Mouse (Mus musculus) forebrain, embryonic 14.5 days (tissue): ENCODE measurements at regions not wholly inside any gene's neighbourhood (a gene's known extent, or its start where the extent isn't known, plus 50 kb on each side); places are given as distances from the start of the nearest gene placed in this dataset.
"Not testable (repeated sequence)": the region's sequence is repeated elsewhere in the genome, so short reads cannot be mapped to it uniquely, and the experiment has no call there.

Experiments used
- ATAC-seq: fragments of 200-750 bp; cut with Nextera tagmentation; 2 replicates; pipeline ENCODE4 v1.8.0; 2017; ENCODE audit warnings: mild to moderate bottlenecking, moderate library complexity
- DNase-seq: peaks from one replicate; pipeline ENCODE4 v3.0.0-alpha.2; 2015; ENCODE audit warnings: low spot score
- H3K27ac ChIP-seq: fragments of 300-500 bp; sonication (generic); 2 replicates; pipeline ENCODE4 v1.5.1; 2014; ENCODE audit warnings: low read depth, mild to moderate bottlenecking, control low read depth, low read length, moderate library complexity
- H3K27me3 ChIP-seq: fragments of 300-500 bp; sonication (generic); replicated peaks from 2 replicates; pipeline ENCODE4 v1.6.1; 2014; ENCODE audit warnings: low read length, control low read depth, mixed read lengths; ENCODE audit not compliant: control insufficient read depth, insufficient read depth
- H3K36me3 ChIP-seq: fragments of 300-500 bp; sonication (generic); 2 replicates; pipeline ENCODE4 v1.6.1; 2014; ENCODE audit warnings: low read length, control low read depth; ENCODE audit not compliant: control insufficient read depth, insufficient read depth
- H3K4me1 ChIP-seq: fragments of 300-500 bp; sonication (generic); 2 replicates; pipeline ENCODE4 v1.6.1; 2014; ENCODE audit warnings: antibody characterized with exemption, low read length, control low read depth; ENCODE audit not compliant: control insufficient read depth, insufficient read depth
- H3K4me2 ChIP-seq: fragments of 300-500 bp; sonication (generic); 2 replicates; pipeline ENCODE4 v1.6.1; 2014; ENCODE audit warnings: mild to moderate bottlenecking, control low read depth, low read length
- H3K4me3 ChIP-seq: fragments of 300-500 bp; sonication (generic); 2 replicates; pipeline ENCODE4 v1.5.1; 2014; ENCODE audit warnings: low read depth, low read length, control low read depth
- H3K9ac ChIP-seq: fragments of 300-500 bp; sonication (generic); 2 replicates; pipeline ENCODE4 v1.6.1; 2014; ENCODE audit warnings: mild to moderate bottlenecking, low read length, control low read depth, moderate library complexity
- H3K9me3 ChIP-seq: fragments of 300-500 bp; sonication (generic); replicated peaks from 2 replicates; pipeline ENCODE4 v1.6.1; 2016; ENCODE audit warnings: low read length, control low read depth, mixed read lengths; ENCODE audit not compliant: control insufficient read depth
- WGBS: fragments of 180-500 bp; shearing (Covaris S2); extraction: QIAGEN DNeasy Blood & Tissue Kit; methylation state at CpG from one replicate; pipeline ENCODE4 v1.1.7; 2014; 5-methylcytosine and 5-hydroxymethylcytosine counted together

- no peak overlapping the region for H3K4me3 ChIP-seq
- H3K4me2 ChIP-seq, result no peak overlapping the region
- no peak overlapping the region for H3K9ac ChIP-seq
- WGBS, result 90% methylated on average over 3 of the region's 3 CpGs
- H3K36me3 ChIP-seq, result no peaks in the 10 kb centered on the region
- ATAC-seq (no peak), DNase-seq (no peak)
- H3K27ac ChIP-seq, result no peak overlapping the region
- H3K9me3 ChIP-seq, result no peaks in the 10 kb centered on the region
- no peaks in the 10 kb centered on the region for H3K27me3 ChIP-seq
- H3K4me1 ChIP-seq, result peaks cover 10% of the 10 kb centered on the region
These were observed 164.8 kb downstream of the Bcl2l11 start for GRCm38 (mm10) chr2:128290609-128291008.

GRCm38 (mm10) chr2:128294610-128295009, 168.8 kb downstream of the Bcl2l11 start:
- Histone ChIP-seq H3K9me3 (no peaks in the 10 kb centered on the region), H3K27ac (no peak overlapping the region), H3K4me1 (no peaks in the 10 kb centered on the region), H3K36me3 (no peaks in the 10 kb centered on the region), H3K9ac (no peak overlapping the region), H3K4me2 (no peak overlapping the region), H3K4me3 (no peak overlapping the region), H3K27me3 (no peaks in the 10 kb centered on the region)
- ATAC-seq (no peak), DNase-seq (no peak)
- 65% methylated on average over 3 of the region's 3 CpGs for WGBS

GRCm38 (mm10) chr2:128295018-128295424, 169.2 kb downstream of the Bcl2l11 start:
- no peak overlapping the region for H3K9ac ChIP-seq
- 84% methylated on average over 11 of the region's 11 CpGs for WGBS
- ATAC-seq (no peak), DNase-seq (no peak)
- H3K4me1 ChIP-seq, result no peaks in the 10 kb centered on the region
- no peak overlapping the region for H3K4me3 ChIP-seq
- H3K27ac ChIP-seq, result no peak overlapping the region
- no peak overlapping the region for H3K4me2 ChIP-seq
- H3K36me3 ChIP-seq, result no peaks in the 10 kb centered on the region
- H3K27me3 ChIP-seq, result no peaks in the 10 kb centered on the region
- H3K9me3 ChIP-seq, result no peaks in the 10 kb centered on the region

- no peak for DNase-seq
- H3K9ac ChIP-seq, result no peak overlapping the region
- no peaks in the 10 kb centered on the region for H3K4me1 ChIP-seq
- no peaks in the 10 kb centered on the region for H3K27me3 ChIP-seq
- H3K36me3 ChIP-seq, result no peaks in the 10 kb centered on the region
- ATAC-seq, result no peak
- 79% methylated on average over 3 of the region's 3 CpGs for WGBS
- H3K4me3 ChIP-seq, result no peak overlapping the region
- H3K27ac ChIP-seq, result no peak overlapping the region
- no peaks in the 10 kb centered on the region for H3K9me3 ChIP-seq
- no peak overlapping the region for H3K4me2 ChIP-seq
These were observed 169.9 kb downstream of the Bcl2l11 start for GRCm38 (mm10) chr2:128295726-128296234.

- not testable (repeated sequence) for H3K9ac ChIP-seq, DNase-seq, H3K4me1 ChIP-seq, H3K9me3 ChIP-seq, H3K4me2 ChIP-seq, H3K27ac ChIP-seq, H3K36me3 ChIP-seq, H3K27me3 ChIP-seq, ATAC-seq, H3K4me3 ChIP-seq
- WGBS, result 88% methylated on average over 5 of the region's 5 CpGs
These were observed 170.6 kb downstream of the Bcl2l11 start for GRCm38 (mm10) chr2:128296423-128296822.

- H3K36me3 ChIP-seq, result no peaks in the 10 kb centered on the region
- no peaks in the 10 kb centered on the region for H3K9me3 ChIP-seq
- H3K4me1 ChIP-seq, result no peaks in the 10 kb centered on the region
- WGBS, result 78% methylated on average over 5 of the region's 5 CpGs
- no peak for ATAC-seq
- DNase-seq, result no peak
- no peak overlapping the region for H3K27ac ChIP-seq
- H3K27me3 ChIP-seq, result no peaks in the 10 kb centered on the region
- H3K4me3 ChIP-seq, result no peak overlapping the region
- H3K4me2 ChIP-seq, result no peak overlapping the region
- H3K9ac ChIP-seq, result no peak overlapping the region
These were observed 171.1 kb downstream of the Bcl2l11 start for GRCm38 (mm10) chr2:128296897-128297296.

GRCm38 (mm10) chr2:128297821-128298220, 172.0 kb downstream of the Bcl2l11 start:
- ATAC-seq, result no peak
- no peak overlapping the region for H3K4me2 ChIP-seq
- no peak overlapping the region for H3K4me3 ChIP-seq
- WGBS, result 73% methylated on average over 5 of the region's 5 CpGs
- H3K27ac ChIP-seq, result no peak overlapping the region
- H3K27me3 ChIP-seq, result peaks cover 6% of the 10 kb centered on the region; the same call in 1 of the 2 replicates
- DNase-seq, result no peak
- no peaks in the 10 kb centered on the region for H3K4me1 ChIP-seq
- H3K9ac ChIP-seq, result no peak overlapping the region
- no peaks in the 10 kb centered on the region for H3K9me3 ChIP-seq
- H3K36me3 ChIP-seq, result no peaks in the 10 kb centered on the region

GRCm38 (mm10) chr2:128298996-128299395, 173.2 kb downstream of the Bcl2l11 start:
- Histone ChIP-seq H3K4me1 (peaks cover under 1% of the 10 kb centered on the region), H3K9ac (no peak overlapping the region), H3K27me3 (peaks cover 6% of the 10 kb centered on the region; the same call in 1 of the 2 replicates), H3K36me3 (no peaks in the 10 kb centered on the region), H3K4me2 (no peak overlapping the region), H3K9me3 (no peaks in the 10 kb centered on the region), H3K27ac (no peak overlapping the region), H3K4me3 (no peak overlapping the region)
- ATAC-seq (no peak), DNase-seq (no peak)
- 93% methylated on average over 8 of the region's 8 CpGs for WGBS

- Histone ChIP-seq H3K4me3 (no peak overlapping the region), H3K27ac (no peak overlapping the region), H3K9ac (no peak overlapping the region), H3K4me1 (peaks cover 5% of the 10 kb centered on the region), H3K9me3 (no peaks in the 10 kb centered on the region), H3K36me3 (no peaks in the 10 kb centered on the region), H3K4me2 (no peak overlapping the region), H3K27me3 (peaks cover 8% of the 10 kb centered on the region; the same call in 1 of the 2 replicates)
- no peak for ATAC-seq
- WGBS, result 54% methylated on average over 8 of the region's 8 CpGs
- DNase-seq, result no peak
These were observed 175.9 kb downstream of the Bcl2l11 start for GRCm38 (mm10) chr2:128301709-128302108.
